Mouse (Mus musculus) MEL (cell line): ENCODE results near the gene Vps53.

Source experiments
- CTCF ChIP-seq, 3 experiments: IDR thresholded peaks in 2 of 3; conservative IDR thresholded peaks in 1 of 3; 2 replicates each; pipeline ENCODE4 v1.5.1; 2011 to 2012; ENCODE audit warnings: low read length in 3 of 3, low read depth in 2 of 3, mild to moderate bottlenecking in 2 of 3, improper control_type of control experiment in 1 of 3, inconsistent platforms in 1 of 3, mixed read lengths in 1 of 3, moderate library complexity in 1 of 3; ENCODE audit not compliant: control insufficient read depth in 1 of 3, insufficient read depth in 1 of 3, poor library complexity in 1 of 3, severe bottlenecking in 1 of 3
- EP300 ChIP-seq, 2 experiments: IDR thresholded peaks; 2 replicates each; pipeline ENCODE4 v1.6.1; 2011; ENCODE audit warnings: improper control_type of control experiment in 2 of 2, low read length in 2 of 2, low read depth in 1 of 2, mild to moderate bottlenecking in 1 of 2
- GABPA ChIP-seq: IDR thresholded peaks from 2 replicates; pipeline ENCODE4 v1.6.1; 2012; ENCODE audit warnings: low read depth, mild to moderate bottlenecking, inconsistent platforms, low read length, improper control_type of control experiment, moderate library complexity
- ZKSCAN1 ChIP-seq: IDR thresholded peaks from 2 replicates; pipeline ENCODE4 v1.6.1; 2012; ENCODE audit warnings: low read depth, mild to moderate bottlenecking, inconsistent platforms, low read length, improper control_type of control experiment, moderate library complexity

- no peak for TF ChIP-seq CTCF (IDR thresholded peaks at IDR 0.05 in 2 of 3, conservative IDR thresholded peaks at IDR 0.05 in 1 of 3; ENCODE audit: control insufficient read depth in 1 of 3, insufficient read depth in 1 of 3, low read depth in 2 of 3, low read length in 3 of 3, poor library complexity in 1 of 3, severe bottlenecking in 1 of 3)
- no peak for TF ChIP-seq GABPA
- TF ChIP-seq ZKSCAN1 = no peak
- no peak for TF ChIP-seq EP300 (IDR thresholded peaks at IDR 0.05; ENCODE audit: low read depth in 1 of 2, low read length in 2 of 2)
Observed at GRCm38 (mm10) chr11:76025080-76025583, 154.3 kb downstream of the Vps53 start.
